Mouse (Mus musculus) layer of hippocampus, postnatal 14 days (tissue): ENCODE data around the gene Ulk3. TPM values are rescaled to one million over a fixed set of nuclear protein-coding genes. Genes with fewer than 3 reads are reported as not detected.

Source experiments
- DNase-seq, 2 experiments: peaks; one replicate each; pipeline ENCODE4 v3.0.0; 2021 to 2022; ENCODE audit warnings: low spot score in 2 of 2, mixed read lengths in 1 of 2
- total RNA-seq, 2 experiments: library from RNA; stranded (reverse); gene quantifications; 2 replicates each; pipeline ENCODE4 v1.2.3; 2021

The Ulk3 gene
- total RNA-seq, 2 experiments from 2014 or later: 24.1 to 24.5 TPM

DNA sequence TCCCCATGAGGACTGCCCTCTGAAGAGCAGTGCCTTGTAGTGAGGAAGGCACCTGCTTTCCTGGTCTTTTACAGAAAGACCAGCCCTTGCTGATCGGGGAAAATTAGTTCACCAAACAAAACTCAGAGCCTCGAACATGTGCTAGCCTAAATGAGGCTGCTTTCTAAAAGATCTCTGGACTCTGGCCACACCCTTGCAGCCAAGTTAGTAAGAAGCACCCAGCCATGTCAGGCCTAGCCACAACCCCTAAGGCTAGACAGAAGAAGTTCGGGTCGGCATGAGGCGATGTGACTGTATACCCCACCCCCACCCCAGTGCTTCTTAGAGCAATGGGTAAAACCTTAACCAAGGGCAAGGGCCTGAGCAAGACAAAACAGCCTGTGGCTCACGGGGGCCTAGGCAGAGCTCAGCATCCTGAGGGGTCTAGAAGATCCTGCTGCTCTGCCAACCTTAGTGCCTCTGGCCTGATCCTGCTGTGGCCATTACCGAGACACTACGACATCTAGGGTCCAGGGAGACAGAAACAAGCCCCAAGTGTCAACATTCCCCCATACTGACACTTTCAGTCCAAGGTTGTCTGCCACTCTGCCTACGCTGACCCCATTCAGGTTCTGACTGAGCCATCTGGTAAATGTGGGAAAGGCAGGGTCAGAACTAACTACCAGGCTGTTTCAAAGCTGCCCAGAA is 54.1 kb downstream of the Ulk3 start:
- no peak for DNase-seq

DNA sequence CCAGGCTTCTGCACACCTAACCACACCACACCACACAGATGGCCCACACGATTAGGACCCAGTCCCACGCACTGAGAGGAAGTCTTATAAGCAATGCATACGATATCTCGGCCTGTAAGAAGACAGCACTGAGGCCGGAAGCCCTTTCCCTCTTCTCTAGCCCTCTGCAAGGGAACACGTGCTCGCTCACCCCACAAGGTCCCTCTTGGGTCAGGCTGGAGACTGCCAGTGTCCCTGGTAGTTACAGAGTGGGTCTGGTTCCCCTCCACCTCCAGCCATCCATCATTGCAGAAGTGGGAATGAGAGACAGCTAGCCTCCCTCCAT is 54.6 kb downstream of the Ulk3 start:
- no peak for DNase-seq

- no peak for DNase-seq
These were observed 55.2 kb downstream of the Ulk3 start for GRCm38 (mm10) chr9:57644442-57644943.

- DNase-seq: peak; percentile 92 to 93
These were observed 56.0 kb downstream of the Ulk3 start for GRCm38 (mm10) chr9:57644944-57645893.

Other genes starting within 250 kb of the Ulk3 start
- gene Ppcdc, start 149.3 kb upstream of the Ulk3 start, total RNA-seq: 10 to 100 TPM; 14.3 to 15.6 TPM
- gene Scamp5, start 121.4 kb upstream of the Ulk3 start, total RNA-seq: 100 to 1,000 TPM; 439 to 441 TPM
- 10 to 100 TPM in 1 of 2 experiments, 1 to 10 TPM in 1; 8.0 to 12.2 TPM for gene Rpp25, start 85.4 kb upstream of the Ulk3 start, total RNA-seq
- gene Cox5a, start 68.2 kb upstream of the Ulk3 start, total RNA-seq: 100 to 1,000 TPM; 465 to 477 TPM
- gene Fam219b, start 51.9 kb upstream of the Ulk3 start, total RNA-seq: 10 to 100 TPM; 20.9 to 23.4 TPM
- gene Mpi, start 36.7 kb upstream of the Ulk3 start, total RNA-seq: 10 to 100 TPM; 71.3 to 78.8 TPM
- gene Scamp2, start 28.5 kb upstream of the Ulk3 start, total RNA-seq: 10 to 100 TPM; 26.6 to 28.0 TPM
- 1 to 10 TPM; 2.4 to 3.2 TPM for gene Cplx3, start 16.8 kb downstream of the Ulk3 start, total RNA-seq
- gene Lman1l, start 31.3 kb downstream of the Ulk3 start, total RNA-seq: not detected
- gene Csk, start 64.2 kb downstream of the Ulk3 start, total RNA-seq: 10 to 100 TPM; 41.6 to 49.5 TPM
- not detected for gene Cyp1a2, start 94.3 kb downstream of the Ulk3 start, total RNA-seq
- under 1 TPM; 0.14 to 0.28 TPM for gene Cyp1a1, start 98.5 kb downstream of the Ulk3 start, total RNA-seq
- gene Edc3, start 119.1 kb downstream of the Ulk3 start, total RNA-seq: 10 to 100 TPM; 12.8 to 14.2 TPM
- 10 to 100 TPM; 65.6 to 82.9 TPM for gene Clk3, start 176.4 kb downstream of the Ulk3 start, total RNA-seq
- gene Arid3b, start 247.3 kb downstream of the Ulk3 start, total RNA-seq: 1 to 10 TPM; 7.0 to 8.9 TPM